Mouse (Mus musculus) embryonic facial prominence, embryonic 13.5 days (tissue): Measurements from ENCODE around the gene Sytl4. TPM values are rescaled to one million over a fixed set of nuclear protein-coding genes. Genes with fewer than 3 reads are reported as not detected.
A peak's percentile ranks its signal among the peaks of the same experiment; 100 is the strongest.

Experiments
- ATAC-seq: fragments of 200-750 bp; cut with Nextera tagmentation; 2 replicates; pipeline ENCODE4 v1.8.0; 2017; ENCODE audit warnings: low read depth; ENCODE audit not compliant: insufficient number of reproducible peaks, insufficient read depth, low FRiP score, low TSS enrichment
- H3K27ac ChIP-seq: fragments of 300-500 bp; sonication (generic); 2 replicates; pipeline ENCODE4 v1.5.1; 2015; ENCODE audit warnings: moderate library complexity, mild to moderate bottlenecking, inconsistent platforms
- H3K27me3 ChIP-seq: fragments of 300-500 bp; sonication (generic); 2 replicates; pipeline ENCODE4 v1.6.1; 2015; ENCODE audit warnings: mild to moderate bottlenecking, inconsistent platforms
- H3K36me3 ChIP-seq: fragments of 300-500 bp; sonication (generic); 2 replicates; pipeline ENCODE4 v1.6.1; 2015; ENCODE audit warnings: mild to moderate bottlenecking, inconsistent platforms
- H3K4me1 ChIP-seq: fragments of 300-500 bp; sonication (generic); 2 replicates; pipeline ENCODE4 v1.6.1; 2015; ENCODE audit warnings: inconsistent platforms
- H3K4me2 ChIP-seq: fragments of 300-500 bp; sonication (generic); 2 replicates; pipeline ENCODE4 v1.6.1; 2015; ENCODE audit warnings: moderate library complexity, mild to moderate bottlenecking, inconsistent platforms
- H3K4me3 ChIP-seq: fragments of 300-500 bp; sonication (generic); 2 replicates; pipeline ENCODE4 v1.5.1; 2015; ENCODE audit warnings: mild to moderate bottlenecking, inconsistent platforms
- H3K9ac ChIP-seq: fragments of 300-500 bp; sonication (generic); 2 replicates; pipeline ENCODE4 v1.6.1; 2015; ENCODE audit warnings: mild to moderate bottlenecking, inconsistent platforms
- H3K9me3 ChIP-seq: fragments of 300-500 bp; sonication (generic); 2 replicates; pipeline ENCODE4 v1.6.1; 2016; ENCODE audit warnings: inconsistent platforms
- WGBS: fragments of 180-500 bp; shearing (Covaris S2); methylation state at CpG from one replicate; pipeline ENCODE4 v1.1.7; 2015; ENCODE audit warnings: mixed read lengths; 5-methylcytosine and 5-hydroxymethylcytosine counted together
- polyA plus RNA-seq: library from polyadenylated mRNA; unstranded; fragments of >200 nt; fragmentation: Nextera tagmentation; extraction: Ambion mirVana; gene quantifications from 2 replicates; pipeline ENCODE4 v1.2.1, GENCODE M21; 2015

The Sytl4 gene
- polyA plus RNA-seq = 3.1 and 5.4 TPM in 2 replicates

DNA sequence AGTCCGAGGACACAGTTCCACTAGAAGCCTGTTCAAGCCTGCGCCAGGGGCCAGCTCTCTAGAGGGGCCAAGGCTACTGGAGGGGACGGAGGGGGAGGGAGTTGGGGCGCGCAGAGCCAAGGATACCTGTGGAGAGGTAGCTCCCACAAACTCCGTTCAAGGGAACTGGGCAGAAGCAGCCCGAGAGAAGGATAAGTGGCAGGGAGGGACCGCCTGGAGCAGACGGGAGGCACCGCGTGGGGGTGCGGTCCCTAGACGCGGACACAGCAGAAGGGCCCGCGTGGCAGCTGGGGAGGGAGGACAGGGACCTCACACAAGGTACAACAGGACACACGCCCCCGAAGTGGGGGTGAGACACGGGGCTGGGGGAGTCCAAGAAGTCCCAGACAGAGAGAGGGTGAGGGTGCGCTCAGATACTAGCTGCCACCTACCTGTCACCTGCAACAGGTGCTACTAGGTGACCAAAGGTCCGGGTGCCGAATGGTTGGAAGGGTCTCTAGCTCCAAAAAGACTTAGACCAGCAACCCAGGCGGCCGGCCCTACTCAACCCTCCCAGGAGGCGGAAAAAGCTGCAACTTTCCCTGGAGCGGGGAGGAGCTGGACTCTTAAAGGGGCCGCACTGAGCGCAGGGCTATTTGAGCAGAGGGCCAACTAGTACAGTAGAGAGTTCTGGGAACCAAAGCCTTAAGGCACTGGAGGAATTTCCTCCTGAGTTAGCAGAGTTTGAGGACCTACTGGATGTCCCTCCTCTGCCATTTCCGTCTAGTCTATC, at the start of gene Sytl4:
Gene Sytl4 (minus strand): TSS at position 582 of the 772 bp plus-strand sequence.
- Histone ChIP-seq H3K9ac (peak within 1 kb of the TSS; percentile 64), H3K9me3 (no peaks in the 10 kb centered on the region), H3K4me1 (no peaks in the 10 kb centered on the region), H3K27ac (no peak within 1 kb of the TSS), H3K36me3 (no peaks in the 10 kb centered on the region), H3K4me3 (peak within 1 kb of the TSS; percentile 52), H3K27me3 (peaks cover 47% of the 10 kb centered on the region), H3K4me2 (peak within 1 kb of the TSS; percentile 71)
- no peak for ATAC-seq
- WGBS = 25% methylated on average over 29 of the region's 29 CpGs

DNA sequence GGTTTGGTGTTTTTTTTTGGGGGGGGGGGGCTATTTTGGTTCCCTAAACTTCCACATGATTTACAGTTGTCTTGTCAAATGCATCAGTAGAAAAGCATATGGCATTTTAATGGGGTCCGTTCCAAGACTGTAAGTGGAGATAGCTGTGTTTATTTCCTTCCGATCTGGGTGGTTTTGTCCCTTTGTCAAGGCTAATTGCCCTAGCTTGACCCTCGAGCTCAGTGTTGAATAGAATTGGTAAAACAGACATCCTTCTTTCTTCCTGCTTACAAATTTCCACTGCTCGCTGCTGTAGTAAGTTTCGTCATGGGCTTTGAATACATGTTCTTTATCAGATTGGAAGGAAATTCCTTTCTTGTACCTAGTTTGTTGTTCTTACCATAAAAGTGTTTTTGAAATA, 39.1 kb upstream of the Sytl4 start:
- H3K9ac ChIP-seq = no peak overlapping the region
- peaks cover 7% of the 10 kb centered on the region; the same call in 1 of the 2 replicates for H3K27me3 ChIP-seq
- ATAC-seq = no peak
- no peaks in the 10 kb centered on the region for H3K4me1 ChIP-seq
- WGBS = 46% methylated on average over 5 of the region's 5 CpGs
- H3K27ac ChIP-seq = no peak overlapping the region
- H3K4me2 ChIP-seq = no peak overlapping the region
- no peaks in the 10 kb centered on the region for H3K9me3 ChIP-seq
- H3K36me3 ChIP-seq = no peaks in the 10 kb centered on the region
- H3K4me3 ChIP-seq = no peak overlapping the region

DNA sequence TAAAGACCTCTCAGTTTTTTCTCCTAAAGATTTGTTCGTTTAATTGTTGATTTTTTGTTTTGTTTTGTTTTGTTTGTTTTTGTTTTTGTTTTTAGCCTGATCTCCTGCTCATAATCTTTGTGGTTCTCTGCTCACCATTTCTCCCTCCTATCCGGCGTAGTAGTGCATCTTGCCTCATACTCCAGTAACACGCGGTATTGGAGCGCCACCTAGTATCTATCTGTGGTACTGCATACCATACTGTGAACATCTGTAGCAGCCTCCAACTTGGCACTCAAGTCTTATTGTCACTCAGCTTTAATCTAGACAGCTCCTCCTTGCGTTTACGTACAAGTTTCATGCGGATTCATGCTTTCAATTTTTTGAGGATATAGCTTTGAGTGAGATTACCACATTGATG, 37.4 kb upstream of the Sytl4 start:
- Histone ChIP-seq H3K27me3 (peaks cover 3% of the 10 kb centered on the region; the same call in 1 of the 2 replicates), H3K9me3 (no peaks in the 10 kb centered on the region), H3K27ac (no peak overlapping the region), H3K4me1 (no peaks in the 10 kb centered on the region), H3K36me3 (no peaks in the 10 kb centered on the region), H3K9ac (no peak overlapping the region), H3K4me2 (no peak overlapping the region), H3K4me3 (no peak overlapping the region)
- ATAC-seq = no peak
- WGBS = 18% methylated on average over 9 of the region's 9 CpGs

DNA sequence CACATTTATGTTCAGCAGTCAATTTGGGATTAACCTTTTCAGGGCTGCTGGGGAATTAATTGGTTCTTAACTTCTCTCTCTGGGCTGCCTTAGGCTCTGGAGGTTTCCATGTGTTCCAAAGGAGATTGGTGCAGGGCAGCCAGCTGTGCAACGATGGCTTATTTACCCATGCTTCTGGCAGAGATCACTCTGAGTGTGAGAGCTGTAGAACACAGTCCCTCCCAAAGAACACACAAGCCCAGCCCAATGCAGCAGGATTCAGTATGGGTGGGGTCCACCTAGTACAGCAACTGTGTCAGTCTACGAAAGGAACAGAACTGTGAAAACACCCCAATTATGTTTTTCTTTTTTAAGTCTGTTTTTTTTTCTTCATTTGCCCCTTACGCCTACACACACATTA, 14.3 kb upstream of the Sytl4 start:
- WGBS = 60% methylated on average over 3 of the region's 3 CpGs
- no peak overlapping the region for H3K27ac ChIP-seq
- no peaks in the 10 kb centered on the region for H3K36me3 ChIP-seq
- ATAC-seq = no peak
- H3K4me1 ChIP-seq = no peaks in the 10 kb centered on the region
- no peak overlapping the region for H3K4me3 ChIP-seq
- no peak overlapping the region for H3K4me2 ChIP-seq
- no peaks in the 10 kb centered on the region for H3K9me3 ChIP-seq
- H3K27me3 ChIP-seq = peaks cover 16% of the 10 kb centered on the region
- H3K9ac ChIP-seq = no peak overlapping the region

DNA sequence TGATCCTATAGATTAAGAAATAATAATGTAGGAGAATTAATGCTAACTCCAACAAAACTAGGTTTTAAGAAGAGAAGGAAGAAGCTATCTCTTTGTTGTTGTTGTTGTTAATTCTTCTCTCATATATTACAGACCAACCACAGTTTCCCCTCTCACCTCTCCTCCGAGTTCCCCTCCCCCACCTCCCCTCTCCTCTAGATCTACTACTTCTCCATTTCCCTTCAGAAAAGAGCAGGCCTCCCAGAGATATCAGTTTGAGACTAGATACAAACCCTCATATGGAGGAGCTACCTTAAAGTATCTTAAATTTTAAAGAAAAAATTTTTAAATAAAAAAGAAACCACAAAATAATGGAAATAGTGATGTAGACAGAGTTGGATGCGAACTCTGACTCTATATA, 17.0 kb downstream of the Sytl4 start:
- no peak overlapping the region for H3K4me3 ChIP-seq
- 78% methylated on average over 2 of the region's 2 CpGs for WGBS
- peaks cover 35% of the 10 kb centered on the region for H3K27me3 ChIP-seq
- ATAC-seq = no peak
- no peaks in the 10 kb centered on the region for H3K36me3 ChIP-seq
- no peak overlapping the region for H3K27ac ChIP-seq
- H3K4me2 ChIP-seq = no peak overlapping the region
- no peak overlapping the region for H3K9ac ChIP-seq
- H3K4me1 ChIP-seq = no peaks in the 10 kb centered on the region
- H3K9me3 ChIP-seq = no peaks in the 10 kb centered on the region

DNA sequence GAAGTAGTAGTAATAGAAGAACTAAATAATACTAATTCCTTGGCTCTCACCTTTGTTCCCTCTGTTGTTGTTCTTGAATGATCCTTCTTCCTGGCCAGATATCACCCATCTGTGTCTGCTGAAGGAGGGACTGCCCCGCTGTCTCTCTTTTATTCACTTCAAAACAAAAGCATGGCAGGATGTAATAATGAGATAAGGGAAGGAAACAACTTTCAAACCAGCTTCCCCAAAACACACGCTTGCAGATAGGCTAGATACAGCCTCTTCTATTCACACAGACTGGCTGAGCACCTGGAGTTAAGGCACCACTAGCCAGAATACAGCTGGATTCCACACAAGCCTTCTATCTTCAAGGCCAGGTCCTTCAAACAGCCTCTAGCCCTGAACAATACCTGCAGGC, 21.0 kb downstream of the Sytl4 start:
- Histone ChIP-seq H3K4me2 (no peak overlapping the region), H3K4me1 (no peaks in the 10 kb centered on the region), H3K27ac (no peak overlapping the region), H3K9me3 (no peaks in the 10 kb centered on the region), H3K27me3 (peaks cover 37% of the 10 kb centered on the region), H3K4me3 (no peak overlapping the region), H3K36me3 (no peaks in the 10 kb centered on the region), H3K9ac (no peak overlapping the region)
- 68% methylated on average over 2 of the region's 2 CpGs for WGBS
- no peak for ATAC-seq

DNA sequence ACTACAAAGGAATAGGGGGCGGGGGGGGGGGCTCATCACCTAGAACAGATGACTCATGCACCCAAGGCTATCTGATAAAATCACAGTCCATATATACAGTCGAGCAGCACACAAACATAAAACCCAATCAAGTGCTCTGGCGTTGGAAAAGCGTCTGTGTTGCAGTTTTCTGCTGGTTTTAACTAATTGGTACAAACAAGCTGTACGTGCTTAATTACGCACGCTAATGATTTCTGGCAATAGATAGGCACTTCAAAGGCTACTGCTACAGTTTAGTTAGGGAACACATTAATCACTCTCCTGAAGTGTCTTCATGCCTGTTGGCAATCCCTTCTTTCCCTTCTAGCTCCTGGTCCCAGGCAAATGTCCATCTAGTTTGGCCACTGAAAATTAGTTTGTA, 27.0 kb downstream of the Sytl4 start:
- Histone ChIP-seq H3K36me3 (no peaks in the 10 kb centered on the region), H3K27ac (no peak overlapping the region), H3K4me3 (no peak overlapping the region), H3K4me1 (no peaks in the 10 kb centered on the region), H3K9me3 (no peaks in the 10 kb centered on the region), H3K4me2 (no peak overlapping the region), H3K27me3 (peaks cover 43% of the 10 kb centered on the region), H3K9ac (no peak overlapping the region)
- WGBS = 70% methylated on average over 7 of the region's 7 CpGs
- ATAC-seq = no peak

DNA sequence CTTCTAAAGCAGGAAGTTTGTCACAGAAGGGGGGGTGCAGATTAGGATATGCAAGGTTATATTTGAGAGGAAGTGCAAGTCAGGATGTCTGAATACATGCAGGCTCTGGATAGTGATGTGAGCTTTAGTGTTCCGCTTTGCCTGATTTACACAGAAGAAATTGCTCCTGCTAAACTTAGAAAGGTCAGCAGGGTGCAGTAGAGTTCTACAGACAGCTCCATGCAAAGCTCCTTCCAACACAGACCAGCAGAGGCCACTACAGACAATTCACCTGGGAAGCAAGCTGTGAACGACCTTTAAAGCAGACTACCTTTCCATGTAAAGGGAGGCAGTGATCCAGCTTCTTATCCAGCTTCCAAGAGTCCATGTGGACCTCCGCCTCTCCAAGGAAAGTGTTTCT, 34.2 kb downstream of the Sytl4 start:
- H3K4me2 ChIP-seq = no peak overlapping the region
- no peaks in the 10 kb centered on the region for H3K4me1 ChIP-seq
- H3K9ac ChIP-seq = no peak overlapping the region
- H3K27ac ChIP-seq = no peak overlapping the region
- H3K36me3 ChIP-seq = no peaks in the 10 kb centered on the region
- no peak overlapping the region for H3K4me3 ChIP-seq
- no peak for ATAC-seq
- H3K9me3 ChIP-seq = no peaks in the 10 kb centered on the region
- WGBS = 33% methylated on average over 3 of the region's 3 CpGs
- peaks cover 34% of the 10 kb centered on the region for H3K27me3 ChIP-seq

DNA sequence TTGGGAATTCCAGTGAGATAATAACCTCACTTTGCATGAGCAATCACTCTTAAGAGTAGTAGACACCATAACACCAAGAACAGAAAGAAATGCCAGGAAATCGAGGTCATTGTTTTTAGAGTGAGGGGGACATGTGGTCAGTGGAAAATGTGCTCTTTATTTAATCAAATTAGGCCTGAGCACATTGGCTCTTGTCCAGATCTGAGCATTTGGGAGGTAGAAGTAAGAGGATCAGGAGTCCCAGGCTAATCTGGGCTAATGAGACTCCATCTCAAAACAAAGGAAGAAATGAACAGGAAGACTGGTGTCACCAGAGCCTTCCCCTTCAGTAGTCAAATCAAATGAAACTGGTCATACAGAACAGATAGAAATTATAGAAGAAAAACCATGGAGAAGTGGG, 42.1 kb downstream of the Sytl4 start:
- ATAC-seq = no peak
- Histone ChIP-seq H3K27ac (no peak overlapping the region), H3K27me3 (peaks cover 32% of the 10 kb centered on the region), H3K36me3 (no peaks in the 10 kb centered on the region), H3K9ac (no peak overlapping the region), H3K4me3 (no peak overlapping the region), H3K4me2 (no peak overlapping the region), H3K9me3 (no peaks in the 10 kb centered on the region), H3K4me1 (no peaks in the 10 kb centered on the region)
- 53% methylated on average over 1 of the region's 1 CpGs for WGBS

DNA sequence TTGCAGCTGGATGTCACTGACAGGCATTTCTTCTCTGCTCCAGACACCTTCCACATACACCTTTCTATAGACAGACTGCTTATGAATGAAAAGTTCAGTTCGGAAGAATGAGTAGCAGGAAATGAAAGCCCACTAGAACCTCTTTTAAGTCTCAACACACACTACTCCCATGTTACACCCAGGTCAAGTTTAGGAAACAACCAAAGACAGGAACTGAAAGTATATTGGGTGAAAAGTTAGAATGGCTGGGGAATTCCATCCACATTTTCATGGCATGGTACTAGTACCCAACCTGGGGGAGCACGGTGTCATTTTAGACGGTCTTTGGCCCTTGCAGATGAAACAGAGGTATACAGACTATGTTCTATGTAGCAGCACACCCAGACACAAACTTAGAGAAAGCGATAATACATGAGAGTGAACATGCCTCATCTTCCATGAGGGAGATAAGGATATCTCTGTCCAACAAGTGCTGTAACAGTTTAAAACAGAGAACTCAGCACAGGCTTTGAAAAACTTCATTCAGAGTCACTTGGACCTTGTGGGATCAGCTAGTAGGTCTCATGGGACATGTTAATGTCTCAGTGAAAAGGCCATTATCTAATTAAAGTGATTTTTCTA, 44.9 kb downstream of the Sytl4 start:
- no peak for ATAC-seq
- no peak overlapping the region for H3K27ac ChIP-seq
- 81% methylated on average over 4 of the region's 4 CpGs for WGBS

DNA sequence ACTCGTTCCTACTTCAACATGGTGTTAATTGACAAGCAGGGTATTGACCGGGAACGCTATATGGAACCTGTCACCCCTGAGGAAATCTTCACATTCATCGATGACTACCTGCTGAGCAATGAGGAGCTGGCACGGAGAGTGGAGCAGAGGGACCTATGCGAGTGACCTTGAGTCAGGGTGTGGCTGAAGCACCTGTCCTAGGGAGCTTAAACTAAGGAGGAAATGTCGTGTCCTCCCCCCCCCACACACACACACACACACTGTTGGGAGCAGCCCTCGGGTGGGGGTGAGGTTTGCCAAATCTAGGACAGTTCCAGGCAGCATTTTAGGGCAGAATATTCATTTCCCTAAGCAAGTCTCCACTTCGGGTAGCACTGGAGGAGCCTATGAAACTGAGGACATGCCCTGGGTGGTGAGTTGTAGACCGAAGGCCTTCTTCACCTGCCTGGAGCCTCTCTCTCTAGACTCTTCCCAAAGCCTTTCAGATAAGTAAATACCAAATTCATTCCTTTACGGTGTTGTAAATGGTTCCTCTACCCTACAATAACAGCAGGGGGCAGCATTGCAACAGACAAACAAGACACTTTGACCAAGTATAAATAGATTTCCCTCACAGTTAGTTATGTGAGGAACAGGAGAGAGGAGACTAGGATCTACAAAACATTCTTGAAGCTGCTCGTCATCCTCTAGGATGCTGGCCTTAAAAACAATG, 50.2 kb downstream of the Sytl4 start:
- WGBS = 66% methylated on average over 12 of the region's 12 CpGs
- ATAC-seq = no peak
- H3K27ac ChIP-seq = no peak overlapping the region

More for the DNA sequence above, 44.9 kb downstream of the Sytl4 start:
- no peaks in the 10 kb centered on the region for H3K4me1 ChIP-seq
- H3K4me3 ChIP-seq = no peak overlapping the region
- H3K9ac ChIP-seq = no peak overlapping the region
- H3K27me3 ChIP-seq = peaks cover 32% of the 10 kb centered on the region
- H3K9me3 ChIP-seq = no peaks in the 10 kb centered on the region
- no peaks in the 10 kb centered on the region for H3K36me3 ChIP-seq
- H3K4me2 ChIP-seq = no peak overlapping the region

DNA sequence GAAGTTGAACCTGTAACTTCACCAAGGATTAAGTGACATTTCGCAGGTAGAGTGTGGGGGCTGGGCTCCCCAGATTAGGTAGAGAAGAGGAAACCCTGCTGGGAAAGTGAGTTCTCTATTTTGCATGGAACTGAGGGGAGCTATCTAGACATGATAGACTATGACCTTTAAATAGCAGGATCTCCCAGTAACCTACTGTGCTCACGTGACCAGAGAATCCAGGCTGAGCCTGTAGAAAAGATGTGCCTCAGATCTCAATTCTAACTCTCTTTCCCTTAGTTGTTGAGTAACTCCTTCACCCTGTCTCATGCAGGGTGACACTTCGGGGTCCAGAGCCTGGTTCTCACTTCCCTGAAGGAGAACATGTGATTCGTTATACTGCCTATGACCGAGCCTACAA, 54.9 kb downstream of the Sytl4 start:
- no peak overlapping the region for H3K27ac ChIP-seq
- no peak for ATAC-seq
- H3K36me3 ChIP-seq = no peaks in the 10 kb centered on the region
- no peak overlapping the region for H3K4me2 ChIP-seq
- H3K9ac ChIP-seq = no peak overlapping the region
- H3K4me1 ChIP-seq = no peaks in the 10 kb centered on the region
- 80% methylated on average over 5 of the region's 5 CpGs for WGBS
- peaks cover 7% of the 10 kb centered on the region for H3K27me3 ChIP-seq
- no peaks in the 10 kb centered on the region for H3K9me3 ChIP-seq
- no peak overlapping the region for H3K4me3 ChIP-seq

More for the DNA sequence above, 50.2 kb downstream of the Sytl4 start:
- no peak overlapping the region for H3K4me2 ChIP-seq
- H3K4me1 ChIP-seq = no peaks in the 10 kb centered on the region
- peaks cover 23% of the 10 kb centered on the region for H3K27me3 ChIP-seq
- H3K9me3 ChIP-seq = no peaks in the 10 kb centered on the region
- H3K9ac ChIP-seq = no peak overlapping the region
- H3K36me3 ChIP-seq = no peaks in the 10 kb centered on the region
- no peak overlapping the region for H3K4me3 ChIP-seq
